Mouse (Mus musculus): ENCODE data around the gene Slc25a35. TPM values are rescaled to one million over a fixed set of nuclear protein-coding genes. Genes with fewer than 3 reads are reported as not detected.
A peak's percentile ranks its signal among the peaks of the same experiment; 100 is the strongest.

Slc25a35 gene
- polyA plus RNA-seq, 1 experiment from 2014 or later, result 4.3 TPM

GRCm38 (mm10) chr11:68939451-68940304, 28.3 kb upstream of the Slc25a35 start:
- H3K9me3 ChIP-seq (ENCODE audit: low read length), result no peaks in the 10 kb centered on the region
- 1% methylated on average over 16 of the region's 16 CpGs for WGBS

GRCm38 (mm10) chr11:68940516-68940915, 27.4 kb upstream of the Slc25a35 start:
- 51% methylated on average over 4 of the region's 4 CpGs for WGBS
- H3K9ac ChIP-seq (replicated peaks; ENCODE audit: low read depth), result 0 out of 2 replicates have a peak overlapping the region, but pooled peaks have one; percentile 23
- no peaks in the 10 kb centered on the region for H3K36me3 ChIP-seq (ENCODE audit: insufficient read depth, low read length)
- H3K4me2 ChIP-seq (replicated peaks; ENCODE audit: low read depth, low read length), result peak overlapping the region; percentile 52; the same call in 1 of the 2 replicates
- H3K4me1 ChIP-seq (ENCODE audit: insufficient read depth, low read depth, low read length), result peaks cover 6% of the 10 kb centered on the region; the same call in 1 of the 2 replicates
- no peak overlapping the region; the same call in 1 of the 2 replicates for H3K4me3 ChIP-seq (ENCODE audit: low read depth, low read length)
- H3K27ac ChIP-seq (ENCODE audit: low read length), result no peak overlapping the region
- TF ChIP-seq EP300 (IDR thresholded peaks at IDR 0.05), result no peak
- no peak for TF ChIP-seq CTCF (IDR thresholded peaks at IDR 0.05)
- no peaks in the 10 kb centered on the region for H3K27me3 ChIP-seq (replicated peaks; ENCODE audit: insufficient read depth, low read length)
- H3K9me3 ChIP-seq (ENCODE audit: low read length), result no peaks in the 10 kb centered on the region
- ATAC-seq, result no peak
- DNase-seq (ENCODE audit: low spot score), result no peak

More at GRCm38 (mm10) chr11:68939451-68940304, 28.3 kb upstream of the Slc25a35 start:
- Histone ChIP-seq H3K9ac (replicated peaks; ENCODE audit: low read depth) (no peak overlapping the region), H3K36me3 (ENCODE audit: insufficient read depth, low read length) (no peaks in the 10 kb centered on the region), H3K4me2 (replicated peaks; ENCODE audit: low read depth, low read length) (peak overlapping the region; percentile 52), H3K4me3 (ENCODE audit: low read depth, low read length) (peak overlapping the region; percentile 35), H3K27me3 (replicated peaks; ENCODE audit: insufficient read depth, low read length) (no peaks in the 10 kb centered on the region), H3K27ac (ENCODE audit: low read length) (0 out of 2 replicates have a peak overlapping the region, but pooled peaks have one; percentile 33), H3K4me1 (ENCODE audit: insufficient read depth, low read depth, low read length) (peaks cover 6% of the 10 kb centered on the region; the same call in 1 of the 2 replicates)
- ATAC-seq (peak; percentile 100), DNase-seq (ENCODE audit: low spot score) (peak; percentile 97)
- TF ChIP-seq CTCF (IDR thresholded peaks at IDR 0.05) (no peak), EP300 (IDR thresholded peaks at IDR 0.05) (no peak)

- Histone ChIP-seq H3K27ac (ENCODE audit: low read length) (no peak overlapping the region), H3K9ac (replicated peaks; ENCODE audit: low read depth) (no peak overlapping the region), H3K4me3 (ENCODE audit: low read depth, low read length) (no peak overlapping the region), H3K36me3 (ENCODE audit: insufficient read depth, low read length) (no peaks in the 10 kb centered on the region), H3K4me2 (replicated peaks; ENCODE audit: low read depth, low read length) (no peak overlapping the region), H3K9me3 (ENCODE audit: low read length) (no peaks in the 10 kb centered on the region), H3K4me1 (ENCODE audit: insufficient read depth, low read depth, low read length) (peaks cover 6% of the 10 kb centered on the region; the same call in 1 of the 2 replicates), H3K27me3 (replicated peaks; ENCODE audit: insufficient read depth, low read length) (no peaks in the 10 kb centered on the region)
- TF ChIP-seq EP300 (IDR thresholded peaks at IDR 0.05) (no peak), CTCF (IDR thresholded peaks at IDR 0.05) (no peak)
- DNase-seq (ENCODE audit: low spot score) (no peak), ATAC-seq (no peak)
- WGBS, result 83% methylated on average over 8 of the region's 8 CpGs
These were observed 25.2 kb upstream of the Slc25a35 start for GRCm38 (mm10) chr11:68942731-68943130.

GRCm38 (mm10) chr11:68945245-68945644, 22.7 kb upstream of the Slc25a35 start:
- DNase-seq (ENCODE audit: low spot score) (no peak), ATAC-seq (no peak)
- TF ChIP-seq CTCF (IDR thresholded peaks at IDR 0.05) (no peak), EP300 (IDR thresholded peaks at IDR 0.05) (no peak)
- H3K27ac ChIP-seq (ENCODE audit: low read length), result no peak overlapping the region
- no peak overlapping the region for H3K9ac ChIP-seq (replicated peaks; ENCODE audit: low read depth)
- H3K4me1 ChIP-seq (ENCODE audit: insufficient read depth, low read depth, low read length), result peaks cover 3% of the 10 kb centered on the region; the same call in 1 of the 2 replicates
- no peaks in the 10 kb centered on the region for H3K9me3 ChIP-seq (ENCODE audit: low read length)
- no peak overlapping the region for H3K4me2 ChIP-seq (replicated peaks; ENCODE audit: low read depth, low read length)
- no peaks in the 10 kb centered on the region for H3K27me3 ChIP-seq (replicated peaks; ENCODE audit: insufficient read depth, low read length)
- WGBS, result 79% methylated on average over 2 of the region's 2 CpGs
- no peak overlapping the region for H3K4me3 ChIP-seq (ENCODE audit: low read depth, low read length)
- no peaks in the 10 kb centered on the region; the same call in 1 of the 2 replicates for H3K36me3 ChIP-seq (ENCODE audit: insufficient read depth, low read length)

- no peak overlapping the region for H3K4me3 ChIP-seq (ENCODE audit: low read depth, low read length)
- no peak overlapping the region for H3K4me2 ChIP-seq (replicated peaks; ENCODE audit: low read depth, low read length)
- H3K27ac ChIP-seq (ENCODE audit: low read length), result no peak overlapping the region
- DNase-seq (ENCODE audit: low spot score), result no peak
- no peaks in the 10 kb centered on the region; the same call in 1 of the 2 replicates for H3K36me3 ChIP-seq (ENCODE audit: insufficient read depth, low read length)
- ATAC-seq, result no peak
- no peaks in the 10 kb centered on the region for H3K27me3 ChIP-seq (replicated peaks; ENCODE audit: insufficient read depth, low read length)
- no peak for TF ChIP-seq CTCF (IDR thresholded peaks at IDR 0.05)
- TF ChIP-seq EP300 (IDR thresholded peaks at IDR 0.05), result no peak
- no peaks in the 10 kb centered on the region for H3K9me3 ChIP-seq (ENCODE audit: low read length)
- no peaks in the 10 kb centered on the region for H3K4me1 ChIP-seq (ENCODE audit: insufficient read depth, low read depth, low read length)
- WGBS, result 83% methylated on average over 4 of the region's 4 CpGs
- no peak overlapping the region for H3K9ac ChIP-seq (replicated peaks; ENCODE audit: low read depth)
These were observed 21.9 kb upstream of the Slc25a35 start for GRCm38 (mm10) chr11:68946001-68946400.

GRCm38 (mm10) chr11:68946806-68947440, 21.0 kb upstream of the Slc25a35 start:
- Histone ChIP-seq H3K4me1 (ENCODE audit: insufficient read depth, low read depth, low read length) (no peaks in the 10 kb centered on the region), H3K36me3 (ENCODE audit: insufficient read depth, low read length) (no peaks in the 10 kb centered on the region; the same call in 1 of the 2 replicates), H3K9ac (replicated peaks; ENCODE audit: low read depth) (no peak overlapping the region), H3K4me3 (ENCODE audit: low read depth, low read length) (no peak overlapping the region), H3K27me3 (replicated peaks; ENCODE audit: insufficient read depth, low read length) (no peaks in the 10 kb centered on the region), H3K4me2 (replicated peaks; ENCODE audit: low read depth, low read length) (peak overlapping the region; percentile 25; the same call in 1 of the 2 replicates), H3K9me3 (ENCODE audit: low read length) (no peaks in the 10 kb centered on the region), H3K27ac (ENCODE audit: low read length) (no peak overlapping the region)
- ATAC-seq (peak; percentile 48; the same call in 1 of the 2 replicates), DNase-seq (ENCODE audit: low spot score) (peak; percentile 25)
- TF ChIP-seq EP300 (IDR thresholded peaks at IDR 0.05), result no peak
- no peak for TF ChIP-seq CTCF (IDR thresholded peaks at IDR 0.05)
- 26% methylated on average over 13 of the region's 16 CpGs for WGBS

Data from lung, postnatal 0 days (tissue).